Mouse (Mus musculus) CD4-positive helper T cell, adult 2 months (primary cell): ENCODE data around the gene Cass4.

Source experiments
- DNase-seq: peaks from one replicate; pipeline ENCODE4 v3.0.0-alpha.2; 2012; ENCODE audit warnings: low read depth, missing footprints, low spot score

Gene Cass4

DNA sequence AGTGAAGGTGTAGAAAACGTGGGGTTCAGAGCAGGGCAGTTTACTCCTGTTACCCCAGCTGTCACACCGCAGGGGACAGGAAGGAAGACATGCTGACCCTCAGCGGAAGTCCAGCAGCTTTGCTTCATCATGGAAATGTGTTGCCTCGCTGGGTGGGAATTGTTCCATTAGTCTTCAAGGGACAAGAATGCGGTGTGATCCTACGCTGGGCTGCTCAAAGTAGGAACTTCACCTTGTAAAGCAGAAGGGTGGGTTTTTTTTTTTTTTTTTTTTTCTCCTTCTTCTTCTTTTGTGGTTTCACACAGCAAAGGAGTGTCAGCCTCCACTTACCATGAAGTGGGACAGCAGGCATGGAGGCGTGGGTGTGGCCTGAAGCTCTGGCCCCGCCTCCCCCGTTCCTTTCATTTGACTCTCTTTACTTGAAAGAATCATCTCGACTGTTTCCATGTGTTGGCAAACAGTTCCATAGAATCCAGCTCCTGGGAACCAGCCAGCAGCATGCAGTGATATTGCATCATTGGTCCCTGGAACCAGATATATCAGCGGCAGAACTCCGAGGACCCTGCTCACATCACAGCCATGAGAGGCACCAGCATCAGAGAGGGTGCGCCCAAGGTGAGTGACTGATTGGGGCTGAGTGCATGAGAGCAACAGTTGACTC lies at the start of gene Cass4:
Cass4 (plus strand) TSS at position 404 of the 661 bp plus-strand sequence.
- peak; percentile 84 for DNase-seq

DNA sequence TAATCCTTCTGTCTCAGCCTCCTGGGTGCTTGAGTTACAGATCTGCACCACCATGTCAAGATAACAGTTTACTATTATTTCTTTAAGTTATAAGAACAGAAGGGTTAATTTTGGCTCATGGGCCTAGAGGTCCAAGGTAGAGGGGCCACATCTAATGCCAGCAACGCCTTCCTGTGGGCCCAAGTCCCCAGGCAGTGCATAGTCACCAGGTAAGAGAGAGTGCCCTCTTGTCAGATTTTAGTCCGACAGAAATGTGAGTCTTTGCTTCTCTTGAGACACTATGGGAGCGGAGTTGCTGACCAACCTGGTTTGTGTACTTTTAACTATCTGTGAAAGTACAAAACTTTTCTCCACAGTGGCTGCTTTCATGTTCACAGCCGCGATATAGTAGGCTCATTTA lies 48.9 kb upstream of the Cass4 start:
- no peak for DNase-seq

DNA sequence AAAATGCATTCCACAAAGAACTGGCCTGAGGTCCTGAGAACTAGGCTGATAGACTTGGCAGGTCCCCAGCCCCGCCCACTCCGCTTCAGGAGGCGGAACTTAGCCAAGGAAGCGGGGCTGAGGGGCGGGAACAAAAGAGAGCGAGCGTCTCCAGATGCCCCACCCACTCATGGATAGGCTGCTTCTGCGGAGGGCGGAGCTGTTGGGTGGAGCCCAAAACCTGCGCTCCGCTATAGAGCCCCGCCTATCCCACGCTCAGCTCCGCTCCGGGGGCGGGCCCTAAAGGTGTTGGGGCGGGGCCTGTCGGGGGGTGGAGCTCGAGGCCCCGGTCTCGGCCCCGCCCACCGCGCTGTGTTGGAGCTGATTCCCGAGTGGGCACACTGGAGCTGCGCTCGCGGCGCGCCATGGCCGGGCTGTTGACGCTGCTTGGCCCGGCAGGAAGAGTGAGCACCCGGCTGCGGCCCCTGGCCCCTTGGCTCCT lies 48.3 kb upstream of the Cass4 start, which contains the start of gene Fam210b:
Fam210b (plus strand) TSS at position 308 of the 481 bp plus-strand sequence.
- peak; percentile 98 for DNase-seq

DNA sequence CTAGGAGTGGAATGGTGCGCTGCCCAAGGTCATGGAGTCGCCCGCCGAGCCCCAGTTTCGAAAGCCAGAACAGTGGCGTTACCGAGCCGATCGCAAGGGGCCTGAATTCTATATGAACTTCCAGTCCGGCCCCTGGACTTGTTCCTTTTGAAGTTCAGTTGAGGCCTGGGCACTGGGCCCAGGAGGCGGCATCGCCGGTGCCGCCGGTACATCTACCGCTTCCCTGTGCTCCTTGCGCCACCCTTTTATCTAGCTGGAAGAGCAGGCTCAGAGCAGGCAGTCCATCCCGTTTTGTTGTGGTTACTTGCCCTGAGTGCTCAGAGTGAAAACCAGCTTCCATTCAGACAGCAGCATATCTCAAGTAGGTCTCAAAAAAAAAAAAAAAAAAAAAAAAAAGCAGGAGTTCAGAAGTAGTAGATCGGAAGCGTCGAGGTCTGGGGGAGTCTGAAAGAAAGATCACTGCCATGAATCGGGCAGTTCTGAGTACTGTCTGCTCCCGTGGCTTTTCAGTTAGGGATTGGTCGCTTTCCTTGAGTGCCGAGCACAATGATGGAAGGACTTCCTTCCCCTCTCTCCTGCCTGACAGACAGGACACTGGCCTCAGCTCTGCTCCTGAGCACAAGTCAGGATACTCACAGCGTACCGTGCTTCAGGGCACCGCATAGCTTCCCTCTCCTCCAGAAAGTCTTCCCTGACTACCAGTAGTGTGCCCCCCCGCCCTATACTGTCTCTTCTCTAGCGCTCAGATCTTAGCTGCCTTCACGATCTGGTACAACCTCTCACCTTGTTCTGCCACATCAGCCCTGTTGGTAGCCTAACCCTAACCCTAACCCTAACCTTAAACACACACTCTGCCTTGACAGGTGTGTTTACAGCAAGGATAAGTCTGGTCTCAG lies 47.3 kb upstream of the Cass4 start:
- peak; percentile 39 for DNase-seq

DNA sequence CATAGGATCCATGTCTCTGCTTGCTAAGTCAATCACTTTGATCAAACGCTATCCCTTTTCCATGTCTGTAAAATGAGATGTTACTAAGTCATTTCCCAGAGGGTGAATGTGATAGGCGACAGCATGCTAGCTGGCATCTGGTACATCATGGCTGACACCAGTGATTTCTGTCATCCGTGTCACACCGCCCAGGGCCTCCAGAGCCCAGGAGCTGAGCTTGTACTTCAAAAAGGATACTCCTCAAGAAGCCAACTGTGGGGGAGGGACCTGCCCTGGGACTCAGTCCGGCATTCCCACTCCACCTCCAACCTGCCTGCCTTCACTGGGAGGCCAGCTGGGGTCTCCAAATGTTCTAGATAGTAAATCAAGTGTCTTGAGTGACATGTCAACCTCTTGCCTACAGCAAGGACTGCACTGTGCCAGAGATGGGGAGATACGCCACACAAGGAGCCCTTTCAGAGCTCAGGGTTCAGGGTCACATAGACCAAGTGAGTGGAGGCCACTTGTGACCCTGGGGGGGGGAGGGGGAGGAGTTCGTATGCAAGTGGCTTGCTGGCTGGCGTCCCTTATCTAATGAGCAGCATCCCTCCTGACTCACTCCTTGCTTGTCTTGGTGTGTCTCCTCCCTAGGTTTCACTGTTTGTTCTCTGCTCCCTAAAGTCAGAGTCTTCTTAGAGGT lies 46.5 kb upstream of the Cass4 start:
- no peak for DNase-seq

DNA sequence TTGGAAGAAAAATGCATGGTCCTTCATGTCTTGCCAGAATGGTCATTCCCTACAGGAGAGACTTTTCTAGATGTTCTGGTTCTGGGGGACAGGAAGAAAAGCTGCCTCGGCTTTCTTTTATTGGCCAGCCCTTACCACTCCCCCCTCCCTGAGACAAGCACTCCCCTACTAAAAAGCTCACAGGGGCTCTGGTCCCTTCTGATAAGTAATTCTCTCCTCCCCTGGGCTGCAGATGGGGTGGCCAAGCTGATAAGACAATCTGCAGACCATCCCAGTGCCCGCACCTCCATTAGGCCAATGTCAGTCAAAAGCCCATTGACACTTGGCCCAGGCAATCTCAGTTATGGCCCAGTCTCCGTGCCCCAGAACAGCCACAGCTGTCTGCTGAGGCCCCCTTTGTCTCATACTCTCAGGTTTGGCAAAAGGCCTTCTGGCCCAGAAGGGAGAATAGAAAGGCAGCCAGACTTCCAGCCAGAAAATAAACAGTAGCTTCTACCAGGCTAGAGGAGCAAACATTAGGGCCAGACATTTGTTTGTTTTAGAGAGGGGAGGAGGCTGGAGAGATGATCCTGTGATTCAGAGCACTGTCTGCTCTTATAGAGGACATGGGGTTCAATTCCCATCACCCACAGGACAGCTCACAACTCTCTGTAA lies 45.2 kb upstream of the Cass4 start:
- DNase-seq = no peak

DNA sequence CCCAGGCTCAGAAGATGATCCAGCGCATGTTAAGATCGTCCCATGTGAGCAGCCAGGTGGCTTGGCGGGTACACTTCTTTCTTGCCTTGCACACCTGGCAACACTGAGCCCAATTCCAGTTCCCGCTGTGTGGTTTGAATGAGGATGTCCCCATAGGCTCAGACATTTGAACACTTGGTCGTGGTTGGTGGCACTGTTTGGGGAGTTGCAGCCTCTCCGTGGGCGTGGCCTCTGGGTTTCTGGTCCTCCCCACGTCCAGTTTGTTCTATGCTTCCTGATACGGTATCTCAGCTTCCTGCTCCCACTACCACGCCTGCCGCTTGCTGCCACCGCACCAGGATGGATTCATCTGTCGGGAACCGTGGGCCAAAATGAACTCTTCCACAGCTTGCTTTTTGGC lies 43.8 kb upstream of the Cass4 start:
- no peak for DNase-seq

DNA sequence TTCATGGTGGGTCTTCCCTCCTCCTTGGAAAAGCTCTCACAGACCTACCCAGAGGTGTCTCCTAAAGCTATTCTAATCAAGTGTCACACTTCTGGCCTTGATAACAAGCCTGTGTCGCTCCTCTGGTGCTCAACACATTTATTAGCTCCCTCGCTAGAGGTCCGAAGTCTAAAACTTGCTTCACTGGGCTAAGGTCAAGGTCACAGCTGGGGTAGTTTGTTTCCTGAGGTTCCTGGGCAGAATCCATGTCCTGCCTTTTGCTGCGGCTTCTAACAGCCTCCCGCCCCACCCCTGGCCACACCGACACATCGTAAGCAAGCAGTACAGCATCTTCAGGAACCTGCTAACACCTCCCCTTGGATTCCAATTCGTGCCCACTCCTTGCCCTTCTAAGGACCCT lies 42.8 kb upstream of the Cass4 start:
- DNase-seq = no peak

DNA sequence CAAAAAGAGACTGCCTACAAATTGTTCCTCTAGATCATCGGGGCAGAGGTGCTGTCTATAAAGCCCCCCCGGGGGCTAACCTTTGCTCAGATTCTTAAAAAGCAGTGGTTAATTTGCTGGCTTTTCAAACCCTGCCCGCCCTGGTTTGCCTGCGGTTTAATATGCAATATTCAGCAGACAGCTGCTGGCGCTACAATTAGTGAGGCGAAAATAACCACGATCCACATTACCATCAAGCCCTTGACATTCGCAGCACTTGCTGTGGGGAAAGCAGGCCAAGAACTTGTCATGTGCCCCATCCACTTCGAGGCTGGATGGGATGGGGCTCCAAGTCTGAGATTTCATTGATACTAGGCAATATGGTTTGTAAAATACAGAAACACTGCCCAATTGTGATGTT lies 40.4 kb upstream of the Cass4 start:
- DNase-seq = no peak

DNA sequence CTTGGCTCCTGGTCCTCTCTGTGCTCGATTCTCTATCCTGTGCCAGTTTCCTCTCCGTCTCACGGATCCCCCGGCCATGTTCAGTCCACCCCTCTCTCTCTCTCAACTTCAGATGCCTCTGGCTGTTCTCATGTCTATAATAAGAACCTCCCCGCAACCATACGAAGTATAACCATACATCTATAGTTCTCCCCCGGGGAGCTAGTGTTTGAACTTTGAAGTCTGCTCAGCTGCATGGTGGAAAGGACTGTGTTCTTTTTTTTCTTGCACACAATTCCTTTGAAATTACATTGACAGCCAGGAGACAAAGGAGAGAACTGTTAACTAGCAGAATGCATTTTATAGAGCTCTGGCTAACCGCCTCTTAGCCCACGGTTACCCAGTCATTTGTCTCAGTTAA lies 38.8 kb upstream of the Cass4 start:
- DNase-seq = no peak

DNA sequence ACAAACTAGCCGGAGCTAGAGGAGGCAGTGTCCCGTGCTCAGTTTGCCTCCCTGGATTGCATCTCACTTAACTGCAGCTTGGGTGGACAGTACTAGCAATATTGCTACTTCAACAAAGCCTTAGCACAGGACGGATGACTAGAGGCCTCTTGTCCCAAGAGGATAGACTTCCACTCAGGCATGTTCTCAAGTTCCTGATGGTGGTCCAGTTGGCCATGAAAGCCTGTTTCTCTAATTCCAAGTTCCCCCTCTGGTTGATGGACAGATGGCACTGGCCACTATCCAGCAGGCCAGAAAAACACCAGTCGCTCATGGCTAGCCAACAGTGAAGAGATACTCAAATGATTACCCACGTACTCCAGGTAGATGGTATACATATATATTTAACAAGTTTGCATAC lies 37.8 kb upstream of the Cass4 start:
- no peak for DNase-seq

DNA sequence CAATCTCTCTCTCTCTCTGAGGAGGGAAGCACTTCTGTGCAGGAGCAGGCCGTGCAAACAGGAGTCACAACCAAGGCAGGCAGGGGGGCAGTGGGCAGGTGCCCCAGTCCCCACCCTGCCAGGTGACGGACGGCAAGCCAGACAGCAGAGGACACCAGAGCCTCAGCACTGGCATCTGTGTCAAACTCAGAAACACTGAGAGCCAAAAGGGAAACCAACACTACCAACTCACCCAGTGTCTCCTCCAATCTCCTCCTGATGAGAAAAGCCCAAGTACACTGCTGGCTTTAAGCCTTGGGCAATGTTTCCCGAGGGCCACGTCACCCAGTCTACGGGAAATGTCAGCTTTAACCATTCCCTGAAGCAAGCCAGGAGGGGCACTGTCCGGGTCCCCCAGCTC lies 30.4 kb upstream of the Cass4 start:
- no peak for DNase-seq

DNA sequence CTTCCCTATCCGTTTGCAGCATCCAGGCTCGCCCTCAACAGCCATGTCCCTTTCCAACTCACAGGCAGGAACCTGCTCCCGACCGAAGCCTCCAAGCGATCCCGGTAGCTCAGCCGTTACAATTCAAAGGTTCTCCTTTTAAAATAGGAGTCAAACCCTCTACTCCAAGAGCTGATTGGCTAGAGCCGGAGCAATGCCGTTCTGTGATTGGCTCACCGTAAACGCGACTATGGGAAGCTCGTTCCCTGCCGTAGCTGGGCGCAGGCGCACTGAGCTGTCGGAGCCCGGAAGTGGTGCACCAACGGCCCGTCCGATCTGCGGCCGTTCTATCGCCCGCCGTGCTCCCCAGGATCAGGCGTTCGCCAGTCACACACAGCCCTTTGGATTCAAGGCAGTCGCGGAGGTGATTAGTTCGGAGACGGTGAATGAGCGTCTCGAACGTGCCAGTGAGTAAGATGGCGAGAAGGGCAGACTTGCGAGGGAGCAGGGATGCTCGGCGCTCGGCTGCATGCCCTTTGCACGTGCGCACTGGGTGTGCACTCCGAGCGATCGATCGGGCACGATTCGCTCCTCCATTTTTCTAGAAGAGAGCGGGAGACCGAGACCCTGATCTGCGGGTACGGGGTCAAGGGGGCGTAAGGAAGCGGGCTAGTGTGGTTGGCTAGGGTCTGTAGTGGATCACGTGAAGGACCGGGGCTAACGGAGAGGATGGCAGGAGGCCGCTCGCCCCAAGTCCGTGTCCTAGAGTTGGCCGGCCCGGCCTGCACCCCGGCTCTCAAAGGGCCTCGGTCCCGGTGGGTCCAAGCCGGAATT lies 23.0 kb upstream of the Cass4 start, which contains the start of the genes Aurka and Cstf1:
Aurka (minus strand) TSS at position 125 of the 813 bp plus-strand sequence.
Cstf1 (plus strand) TSS at position 271 of the 813 bp plus-strand sequence.
- DNase-seq = peak; percentile 95

DNA sequence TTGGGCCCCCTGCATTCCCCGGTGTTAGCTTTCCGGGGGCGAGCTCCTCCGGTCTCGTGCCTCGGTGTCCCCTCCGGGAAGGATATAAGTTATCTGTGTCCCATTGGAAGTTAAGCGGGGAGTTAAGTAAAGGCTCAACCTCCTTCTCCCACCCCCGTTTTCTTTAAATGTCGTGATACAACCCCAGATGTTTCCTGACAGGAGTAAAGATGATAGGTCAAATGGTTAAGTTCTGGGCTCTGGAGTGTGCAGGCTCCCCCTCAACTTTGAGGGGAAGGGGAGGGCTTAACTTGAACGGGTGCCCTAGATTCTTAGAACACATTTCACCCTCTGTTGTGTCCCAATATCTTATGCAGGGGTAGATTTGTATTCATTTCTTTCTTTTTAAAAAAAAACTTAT lies 22.3 kb upstream of the Cass4 start:
- DNase-seq = no peak

DNA sequence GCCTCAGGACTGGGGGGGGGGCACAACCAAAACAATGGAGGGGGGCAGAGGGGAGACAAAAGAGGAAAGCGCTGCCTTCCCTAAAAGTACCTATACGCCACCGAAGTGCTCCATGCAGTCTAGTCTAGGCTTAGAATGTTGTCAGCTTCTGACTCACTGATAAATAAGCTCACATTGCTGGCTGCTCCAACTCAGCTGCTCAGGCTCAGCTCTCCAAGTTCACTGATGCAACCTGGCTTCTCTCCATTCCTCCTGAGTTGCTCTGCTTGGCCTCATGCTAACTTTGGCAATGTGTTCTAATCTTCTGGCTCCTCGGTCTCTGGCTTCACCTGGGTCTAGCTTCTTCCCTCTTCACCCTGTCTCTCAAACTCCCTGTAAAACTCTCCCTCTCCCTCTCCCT lies 17.0 kb upstream of the Cass4 start:
- no peak for DNase-seq

DNA sequence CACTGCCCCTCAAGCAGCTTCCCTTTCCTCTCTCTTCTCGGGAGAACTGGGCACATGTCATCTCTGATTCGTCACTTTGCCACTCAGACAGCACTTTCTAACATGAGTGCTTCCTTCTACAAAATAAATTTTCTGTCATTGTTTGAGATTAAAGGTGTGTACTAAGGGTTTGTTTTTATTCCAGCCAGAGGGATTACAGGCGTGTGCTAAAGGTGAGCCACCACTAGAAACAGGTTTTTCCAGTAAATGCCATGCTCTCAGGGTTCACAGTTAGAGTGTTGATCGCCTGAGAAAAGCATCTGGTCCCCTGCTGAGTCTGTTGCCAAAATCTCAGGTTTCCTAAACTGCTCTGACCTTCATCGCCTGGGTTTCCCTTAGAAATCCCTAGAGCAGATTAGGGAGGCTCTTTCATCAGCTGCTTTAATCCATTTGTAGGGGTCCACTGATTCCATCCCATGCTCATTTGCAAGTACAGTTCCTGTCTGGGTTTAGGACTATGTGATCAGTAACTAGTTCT lies 16.5 kb upstream of the Cass4 start:
- no peak for DNase-seq

DNA sequence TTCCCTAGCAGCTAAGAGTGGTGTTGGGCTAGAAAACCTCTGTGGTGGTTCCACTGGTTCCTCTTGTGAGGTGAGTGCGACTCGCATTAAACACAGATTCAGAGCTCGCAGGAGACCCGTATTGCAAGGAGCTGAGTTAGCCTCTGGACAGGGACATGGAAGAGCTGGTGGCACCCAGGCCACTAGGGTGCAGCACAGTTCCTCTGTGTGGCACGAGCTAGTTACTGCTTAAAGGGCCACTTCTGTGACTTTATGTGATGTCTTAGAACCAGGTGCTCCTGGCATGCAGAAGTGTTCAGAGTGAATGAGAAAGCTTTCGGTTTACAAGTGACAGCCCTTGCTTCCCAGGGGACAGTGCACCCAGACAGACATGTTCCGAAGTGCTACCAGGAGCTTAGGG lies 15.3 kb upstream of the Cass4 start:
- DNase-seq = peak; percentile 78

DNA sequence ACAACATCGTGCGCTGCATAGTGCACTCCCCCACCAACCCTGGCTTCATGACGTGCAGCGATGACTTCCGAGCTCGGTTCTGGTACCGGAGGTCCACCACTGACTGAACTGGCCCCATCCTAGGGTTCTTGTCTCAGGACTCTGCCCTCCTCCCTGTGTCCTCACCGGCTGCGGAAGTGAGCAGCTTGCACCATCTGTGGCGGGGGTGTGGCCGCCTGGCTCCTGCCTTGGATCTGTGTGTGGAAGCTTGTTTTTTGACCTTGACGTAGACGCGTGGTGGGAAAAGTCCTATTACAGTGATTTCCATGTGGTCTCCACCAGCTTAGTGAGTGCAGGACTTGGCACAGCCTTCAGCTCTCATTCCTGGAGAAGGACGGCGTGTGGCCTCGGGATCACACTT lies 13.1 kb upstream of the Cass4 start:
- no peak for DNase-seq

DNA sequence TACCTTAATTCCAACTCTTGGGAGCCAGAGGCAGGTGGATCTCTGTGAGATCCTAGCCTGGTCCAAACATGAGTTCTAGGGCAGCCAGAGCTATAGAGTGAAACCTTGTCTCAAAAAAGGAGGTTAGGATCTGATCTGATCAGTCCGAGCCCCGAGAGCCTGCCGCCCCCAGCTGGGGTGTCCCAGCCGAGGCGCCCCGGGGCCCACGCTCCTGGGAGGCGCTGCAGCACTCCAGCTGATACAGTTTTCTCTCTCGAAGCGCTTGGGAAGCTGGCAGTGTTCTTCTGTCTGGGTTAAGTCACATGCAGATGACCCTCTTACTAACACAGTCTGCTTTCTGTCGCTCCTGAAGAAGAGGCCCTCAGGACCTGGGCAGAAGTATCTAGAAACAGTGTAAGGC lies 12.3 kb upstream of the Cass4 start:
- DNase-seq = no peak

DNA sequence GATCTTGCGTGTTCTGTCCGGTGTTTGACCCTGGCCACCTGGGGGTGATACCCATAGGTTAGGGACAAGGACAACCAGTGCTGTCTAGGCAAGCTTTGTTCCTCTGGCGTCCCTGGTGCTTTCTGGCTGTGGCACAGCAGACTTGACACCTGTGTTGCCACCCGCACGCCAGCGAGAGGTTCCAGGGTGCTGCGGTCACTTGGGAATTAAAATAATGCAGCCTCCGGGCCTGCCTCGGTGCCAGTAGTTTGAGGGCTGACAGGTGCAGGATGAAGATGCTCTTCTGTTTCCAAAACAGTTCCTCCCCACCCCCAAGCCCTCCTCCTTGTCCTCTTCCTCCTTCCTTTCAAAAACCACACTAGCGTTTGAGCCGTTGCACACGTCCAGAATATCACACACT lies 11.7 kb upstream of the Cass4 start:
- no peak for DNase-seq

DNA sequence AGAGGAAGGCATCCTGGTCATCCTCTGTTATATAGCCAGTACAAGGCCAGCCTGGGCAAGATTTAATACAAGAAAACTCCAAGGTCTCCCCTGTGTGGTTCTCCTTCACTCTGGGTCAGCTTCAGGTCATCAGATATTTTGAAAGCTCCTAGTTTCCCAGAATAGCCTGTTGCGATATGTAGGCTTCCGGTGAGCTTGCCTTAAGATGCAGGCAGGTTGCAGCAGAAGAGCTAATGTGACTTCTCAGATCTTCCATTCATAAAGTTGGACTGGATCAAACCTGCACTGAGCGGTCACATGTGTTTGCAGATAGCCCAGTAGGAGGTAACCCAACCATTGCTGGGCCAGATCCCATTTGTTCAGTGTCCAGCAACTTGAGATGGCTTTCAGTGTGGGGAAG lies 8.9 kb upstream of the Cass4 start:
- no peak for DNase-seq
